Mouse (Mus musculus) kidney, adult 11 months (tissue): ENCODE data around the gene Olfr545.

Experiments
- DNase-seq: peaks from one replicate; pipeline ENCODE4 v3.0.0; 2022

The Olfr545 gene

DNA sequence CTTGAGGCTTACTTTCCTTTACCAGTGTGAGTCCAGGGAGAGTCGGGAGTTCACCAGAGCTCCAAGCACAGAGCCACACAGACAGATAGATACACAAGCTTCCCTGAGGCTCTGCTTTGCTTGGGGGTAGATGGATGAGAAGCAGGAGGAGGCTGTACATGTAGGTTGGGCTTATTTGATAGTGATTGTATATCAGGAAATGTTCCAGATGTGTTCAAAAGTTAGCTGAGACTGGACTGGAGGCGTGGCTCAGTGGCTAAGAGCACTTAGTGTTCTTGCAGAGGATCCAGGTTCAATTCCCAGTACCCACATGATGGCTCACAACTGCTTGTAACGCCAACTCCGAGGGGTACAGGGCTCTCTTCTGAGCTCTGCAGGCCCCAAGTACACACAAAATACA lies 20.9 kb downstream of the Olfr545 start:
- DNase-seq: no peak

DNA sequence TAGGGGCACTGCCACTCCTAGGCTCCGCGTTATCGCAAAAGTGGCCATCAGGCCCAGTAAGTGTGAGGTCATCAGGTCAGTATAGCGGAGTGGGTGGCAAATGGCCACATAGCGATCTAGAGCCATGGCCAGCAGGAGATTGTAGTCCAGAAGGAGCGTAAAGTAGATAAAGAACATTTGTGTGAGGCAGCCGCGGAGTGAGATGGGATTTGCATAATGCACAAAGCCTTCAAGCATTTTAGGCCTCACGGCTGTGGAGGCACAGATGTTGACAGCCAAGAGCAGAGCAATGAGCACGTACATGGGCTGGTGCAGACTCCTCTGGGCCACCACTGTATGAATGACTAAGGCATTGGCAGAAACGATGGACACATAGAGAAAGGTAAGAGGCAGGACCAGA lies 22.0 kb downstream of the Olfr545 start:
- no peak for DNase-seq

DNA sequence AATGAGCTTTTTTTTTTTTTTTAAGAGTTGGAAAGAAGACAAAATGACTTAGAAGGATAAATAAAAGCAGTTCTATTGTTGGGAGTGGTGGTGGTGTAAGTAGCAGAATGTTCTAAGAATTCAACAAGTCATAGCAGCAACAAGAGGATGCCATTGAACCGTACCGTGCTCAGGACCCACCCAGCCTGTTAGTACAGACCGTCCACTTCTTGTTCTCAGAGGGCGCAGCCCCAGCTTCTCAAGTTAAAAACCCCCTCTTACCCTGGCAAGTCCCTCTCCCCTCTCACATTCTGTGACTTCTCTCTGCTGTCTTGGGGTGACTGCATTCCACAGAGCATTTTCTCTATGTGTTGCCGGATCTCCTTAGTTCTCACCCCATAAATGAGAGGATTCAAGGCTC lies 22.8 kb downstream of the Olfr545 start:
- DNase-seq: no peak

DNA sequence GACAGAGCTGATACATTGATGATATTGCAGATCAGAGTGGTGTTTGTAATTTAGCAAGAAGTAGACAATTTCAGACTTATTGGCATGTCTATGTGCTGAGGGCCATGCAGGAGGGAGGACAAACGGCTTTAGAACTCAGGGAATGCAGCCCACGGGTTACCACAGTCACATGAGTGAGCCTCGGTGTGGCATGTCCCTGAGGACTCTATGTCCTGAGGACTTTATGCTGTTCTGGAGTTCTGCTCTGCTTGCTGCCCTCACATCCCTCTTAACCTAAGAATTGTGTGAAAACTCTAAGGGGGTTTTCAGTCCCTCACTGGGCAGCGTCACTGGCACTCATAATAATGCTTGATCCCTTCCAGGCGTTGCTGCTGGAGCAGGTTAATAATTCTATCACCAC lies 26.7 kb downstream of the Olfr545 start:
- no peak for DNase-seq

DNA sequence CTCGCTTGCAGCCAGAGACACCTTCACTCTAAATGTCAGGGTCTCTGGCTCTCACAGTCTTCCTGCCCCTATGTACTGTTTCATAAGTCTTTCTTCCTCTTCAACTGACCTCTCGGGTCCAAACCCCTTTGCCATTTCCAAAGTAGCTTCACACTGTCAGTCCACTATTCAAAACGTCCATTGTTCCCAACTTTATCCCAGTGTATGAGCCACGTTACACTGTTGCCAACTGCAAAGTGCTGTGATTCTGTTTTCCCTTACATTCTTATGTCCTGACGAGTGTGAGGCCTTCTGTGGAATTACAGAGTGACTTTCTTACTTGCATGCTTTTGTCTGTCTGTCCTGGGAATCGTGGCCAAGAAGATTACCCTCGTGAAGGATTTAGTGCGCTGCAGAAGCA lies 31.8 kb downstream of the Olfr545 start:
- DNase-seq: no peak

DNA sequence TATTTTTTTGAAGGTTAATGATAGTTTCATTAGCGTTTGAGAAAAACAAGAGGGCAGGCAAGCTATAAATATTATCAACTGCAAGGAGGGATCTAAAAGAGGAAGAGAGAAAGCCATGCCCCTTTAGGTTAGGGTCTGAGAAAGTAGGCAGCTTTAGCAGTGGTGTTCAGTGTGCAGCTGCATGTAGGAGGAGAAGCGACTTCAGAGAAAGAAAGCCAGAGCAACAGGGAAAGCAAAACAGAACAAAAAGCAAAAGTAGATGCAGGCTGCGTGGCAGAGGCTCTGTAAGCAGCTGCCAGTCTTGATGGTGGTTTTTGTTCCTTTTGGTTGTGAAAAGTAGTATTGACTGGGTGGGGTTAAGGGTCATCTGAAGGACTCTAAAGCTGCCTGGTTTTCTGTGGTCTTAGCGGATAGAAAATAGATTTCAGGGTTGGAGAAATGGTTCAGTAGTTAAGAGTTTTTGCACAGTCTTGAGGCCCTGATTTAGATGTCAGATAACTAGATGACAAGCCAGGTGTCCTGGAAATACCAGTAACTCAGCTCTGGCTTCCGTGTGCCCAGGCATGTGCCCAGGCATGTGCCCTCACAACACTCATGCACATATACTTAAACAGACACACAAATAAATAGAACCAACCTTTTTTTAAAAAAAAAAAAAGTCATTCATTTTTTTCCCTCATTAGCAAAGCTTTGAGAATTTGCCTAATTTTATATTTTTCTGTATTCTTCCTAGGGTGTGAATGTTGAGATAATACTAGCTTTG lies 40.6 kb downstream of the Olfr545 start:
- no peak for DNase-seq

DNA sequence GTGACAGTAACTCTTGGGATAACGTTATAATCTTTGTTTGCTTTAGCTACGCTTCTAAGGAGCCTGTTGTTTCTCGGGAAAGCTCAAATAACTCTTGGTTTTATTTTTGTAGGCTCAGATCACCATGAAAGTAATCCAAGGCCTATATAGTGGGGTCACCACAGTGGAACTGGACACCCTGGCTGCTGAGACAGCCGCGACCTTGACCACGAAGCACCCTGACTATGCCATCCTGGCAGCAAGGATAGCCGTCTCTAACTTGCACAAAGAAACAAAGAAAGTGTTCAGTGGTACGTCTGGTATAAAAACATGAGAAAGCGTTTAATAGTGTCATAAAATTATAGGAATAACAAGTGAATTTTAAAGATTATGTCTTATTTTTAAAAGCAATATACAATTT lies 52.9 kb downstream of the Olfr545 start:
- DNase-seq: no peak

DNA sequence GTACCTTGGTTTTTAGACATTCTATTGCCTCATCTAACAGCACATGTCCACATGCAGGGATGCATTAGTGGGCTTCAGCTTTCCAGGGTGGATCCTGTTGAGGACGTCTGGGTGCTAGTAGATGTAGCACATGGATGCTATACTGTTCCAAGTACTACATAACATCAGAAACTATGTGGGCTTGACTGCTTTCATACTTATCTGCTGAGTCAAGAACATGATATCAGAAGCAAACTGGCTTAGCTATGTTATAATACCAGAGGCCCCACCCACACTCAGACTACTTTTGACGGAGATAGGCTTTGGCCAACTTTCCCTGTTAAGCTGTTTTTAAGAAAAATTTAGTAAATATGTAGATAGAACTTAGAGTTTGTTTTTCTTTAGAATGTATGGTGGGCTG lies 55.1 kb downstream of the Olfr545 start:
- no peak for DNase-seq

DNA sequence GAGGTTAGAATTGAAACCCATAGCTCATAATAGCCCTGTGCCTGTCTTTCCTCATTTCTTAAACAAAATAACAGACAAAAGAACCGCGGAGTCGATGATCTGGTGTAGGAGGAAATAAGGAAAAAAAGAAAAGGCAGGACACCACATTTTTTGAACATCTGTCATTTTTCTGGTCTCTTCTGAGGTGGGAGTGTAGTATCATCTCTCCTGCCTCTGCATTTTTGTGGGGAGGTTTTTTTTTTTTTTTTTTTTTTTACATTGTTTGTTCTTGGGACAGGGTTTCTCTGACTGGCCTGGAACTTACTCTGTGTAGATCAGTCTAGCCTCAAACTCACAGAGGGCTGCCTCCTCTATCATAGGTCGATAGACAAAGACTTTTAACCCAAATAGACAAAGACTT lies 56.9 kb downstream of the Olfr545 start:
- no peak for DNase-seq

DNA sequence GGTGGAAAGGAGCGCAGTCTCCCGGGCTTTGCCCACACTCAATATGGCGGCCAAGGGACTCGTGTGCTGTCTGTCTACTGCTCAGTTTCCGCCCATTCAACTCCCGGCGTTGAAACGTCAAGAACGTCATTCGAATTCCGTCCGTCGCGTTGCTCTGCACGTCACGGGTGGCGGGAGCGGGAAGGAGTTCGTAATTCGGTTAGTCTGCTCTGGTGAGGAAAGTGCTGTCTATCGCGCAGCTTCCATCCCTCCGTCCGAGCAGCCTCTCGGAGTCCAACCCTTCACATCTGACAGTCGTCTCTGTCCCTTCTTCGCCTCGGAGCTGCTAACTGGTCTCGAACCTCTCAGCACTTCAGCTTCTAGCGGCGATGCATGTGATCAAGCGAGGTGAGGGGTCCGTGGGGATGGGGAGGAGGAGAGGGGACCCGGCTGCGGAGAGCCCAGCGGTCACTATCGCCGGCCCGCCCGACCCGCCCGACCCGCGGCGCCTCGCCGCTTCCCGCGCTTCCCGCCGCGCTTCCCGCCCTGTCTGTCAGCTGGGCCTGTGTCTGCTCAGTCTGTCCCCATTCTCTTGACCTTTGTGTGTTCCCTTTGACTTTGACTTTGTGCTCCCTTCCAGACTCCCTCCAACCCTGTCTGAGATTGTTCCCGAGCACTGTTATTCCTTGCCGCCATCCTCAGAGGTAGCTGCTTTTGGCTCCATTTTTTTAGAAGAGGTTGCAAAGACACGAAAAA lies 57.5 kb downstream of the Olfr545 start, which contains the start of gene Rrm1:
Gene Rrm1 (plus strand): TSS at position 39 of the 735 bp plus-strand sequence.
- DNase-seq: peak; percentile 94
